Mouse (Mus musculus): ENCODE data around the gene Tbkbp1.

- TF ChIP-seq POLR2A (IDR thresholded peaks at IDR 0.05; ENCODE audit: low read depth, low read length): no peak
- TF ChIP-seq CTCF (conservative IDR thresholded peaks at IDR 0.05; ENCODE audit: insufficient read depth, insufficient read length, low read depth, low read length): no peak
These were observed 29.8 kb upstream of the Tbkbp1 start for GRCm38 (mm10) chr11:97181061-97181460.
